Mouse (Mus musculus) cerebellum, adult 9-10 months (tissue): Measurements from ENCODE around the gene Ccdc148.

Source experiments
- DNase-seq: peaks from one replicate; pipeline ENCODE4 v3.0.0; 2022

Gene Ccdc148

GRCm38 (mm10) chr2:59178960-59179359 is 18.5 kb upstream of the Ccdc148 start:
- DNase-seq = no peak

- DNase-seq = no peak
Measured at GRCm38 (mm10) chr2:59178191-59178590, 17.7 kb upstream of the Ccdc148 start.

GRCm38 (mm10) chr2:59175926-59176325 is 15.4 kb upstream of the Ccdc148 start:
- DNase-seq = no peak

GRCm38 (mm10) chr2:59171533-59171932 is 11.1 kb upstream of the Ccdc148 start:
- DNase-seq = no peak

GRCm38 (mm10) chr2:59170593-59170992 is 10.1 kb upstream of the Ccdc148 start:
- DNase-seq = peak; percentile 24

GRCm38 (mm10) chr2:59170208-59170589 is 9.7 kb upstream of the Ccdc148 start:
- DNase-seq = peak; percentile 23

- peak; percentile 16 for DNase-seq
Measured at GRCm38 (mm10) chr2:59169572-59170207, 9.2 kb upstream of the Ccdc148 start.

- peak; percentile 52 for DNase-seq
Measured at GRCm38 (mm10) chr2:59167830-59168229, 7.3 kb upstream of the Ccdc148 start.

GRCm38 (mm10) chr2:59166976-59167375 is 6.5 kb upstream of the Ccdc148 start:
- DNase-seq = no peak

- peak; percentile 56 for DNase-seq
Measured at GRCm38 (mm10) chr2:59162285-59162600, 1.8 kb upstream of the Ccdc148 start.

- peak; percentile 75 for DNase-seq
Measured at GRCm38 (mm10) chr2:59161441-59162284, 1.2 kb upstream of the Ccdc148 start.

GRCm38 (mm10) chr2:59161021-59161440 is 548 bp upstream of the Ccdc148 start:
- DNase-seq = no peak

- peak; percentile 71 for DNase-seq
Measured at GRCm38 (mm10) chr2:59159961-59160604, 400 bp downstream of the Ccdc148 start.

GRCm38 (mm10) chr2:59158117-59158516 is 2.4 kb downstream of the Ccdc148 start:
- DNase-seq = no peak

GRCm38 (mm10) chr2:59155428-59155827 is 5.1 kb downstream of the Ccdc148 start:
- no peak for DNase-seq

GRCm38 (mm10) chr2:59131044-59131443 is 29.4 kb downstream of the Ccdc148 start:
- DNase-seq = no peak

- peak; percentile 26 for DNase-seq
Measured at GRCm38 (mm10) chr2:59129821-59130220, 30.7 kb downstream of the Ccdc148 start.

- no peak for DNase-seq
Measured at GRCm38 (mm10) chr2:59129023-59129422, 31.5 kb downstream of the Ccdc148 start.

GRCm38 (mm10) chr2:59055615-59056145 is 104.8 kb downstream of the Ccdc148 start:
- no peak for DNase-seq

- peak; percentile 89 for DNase-seq
Measured at GRCm38 (mm10) chr2:59054339-59054738, 106.1 kb downstream of the Ccdc148 start.

- no peak for DNase-seq
Measured at GRCm38 (mm10) chr2:59053461-59054039, 106.9 kb downstream of the Ccdc148 start.

- DNase-seq = no peak
Measured at GRCm38 (mm10) chr2:59050245-59050824, 110.1 kb downstream of the Ccdc148 start.

GRCm38 (mm10) chr2:59049686-59050085 is 110.8 kb downstream of the Ccdc148 start:
- DNase-seq = no peak
